Mouse (Mus musculus): ENCODE measurements around the gene Zfp592. TPM values are rescaled to one million over a fixed set of nuclear protein-coding genes. Genes with fewer than 3 reads are reported as not detected.
A peak's percentile ranks its signal among the peaks of the same experiment; 100 is the strongest.

Zfp592 gene
- polyA plus RNA-seq, 1 experiment, result 4.9 TPM

DNA sequence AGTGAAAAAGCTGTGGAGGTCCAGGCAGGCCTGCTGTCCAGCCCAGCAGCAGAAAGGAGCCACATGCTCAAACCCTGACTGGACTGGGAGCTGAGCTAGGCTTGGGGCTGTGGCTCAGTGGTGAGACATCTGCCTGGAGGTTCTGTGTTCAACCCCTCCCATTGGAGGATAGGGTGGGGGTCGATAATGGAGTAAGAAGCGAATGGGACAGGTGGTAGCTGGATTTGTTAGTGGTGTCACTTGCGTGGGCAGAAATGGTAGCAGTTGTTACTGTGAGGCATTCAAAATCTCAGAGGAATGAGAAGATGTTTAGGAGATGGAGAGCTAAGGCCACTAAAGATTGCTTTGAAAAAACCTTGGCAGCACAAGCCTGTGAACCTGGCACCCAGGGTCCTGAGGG lies 54.4 kb downstream of the Zfp592 start:
- Histone ChIP-seq H3K4me1 (ENCODE audit: control insufficient read depth) (peaks cover 2% of the 10 kb centered on the region; the same call in 1 of the 2 replicates), H3K36me3 (ENCODE audit: control insufficient read depth) (peaks cover 17% of the 10 kb centered on the region), H3K4me3 (replicated peaks) (no peak overlapping the region), H3K9me3 (ENCODE audit: control insufficient read depth, low read length) (no peaks in the 10 kb centered on the region), H3K27me3 (ENCODE audit: control insufficient read depth) (no peaks in the 10 kb centered on the region)
- TF ChIP-seq GATA1 (IDR thresholded peaks at IDR 0.05; ENCODE audit: low read length) (no peak), TAL1 (IDR thresholded peaks at IDR 0.05; ENCODE audit: low read length) (no peak)

- no peaks in the 10 kb centered on the region for H3K9me3 ChIP-seq (ENCODE audit: control insufficient read depth, low read length)
- H3K36me3 ChIP-seq (ENCODE audit: control insufficient read depth), result peaks cover 11% of the 10 kb centered on the region
- no peak for TF ChIP-seq GATA1 (IDR thresholded peaks at IDR 0.05; ENCODE audit: low read length)
- TF ChIP-seq TAL1 (IDR thresholded peaks at IDR 0.05; ENCODE audit: low read length), result no peak
- H3K4me1 ChIP-seq (ENCODE audit: control insufficient read depth), result peaks cover 2% of the 10 kb centered on the region; the same call in 1 of the 2 replicates
- H3K4me3 ChIP-seq (replicated peaks), result no peak overlapping the region
- H3K27me3 ChIP-seq (ENCODE audit: control insufficient read depth), result no peaks in the 10 kb centered on the region
Measured at GRCm38 (mm10) chr7:81048513-81048912, 55.0 kb downstream of the Zfp592 start.

DNA sequence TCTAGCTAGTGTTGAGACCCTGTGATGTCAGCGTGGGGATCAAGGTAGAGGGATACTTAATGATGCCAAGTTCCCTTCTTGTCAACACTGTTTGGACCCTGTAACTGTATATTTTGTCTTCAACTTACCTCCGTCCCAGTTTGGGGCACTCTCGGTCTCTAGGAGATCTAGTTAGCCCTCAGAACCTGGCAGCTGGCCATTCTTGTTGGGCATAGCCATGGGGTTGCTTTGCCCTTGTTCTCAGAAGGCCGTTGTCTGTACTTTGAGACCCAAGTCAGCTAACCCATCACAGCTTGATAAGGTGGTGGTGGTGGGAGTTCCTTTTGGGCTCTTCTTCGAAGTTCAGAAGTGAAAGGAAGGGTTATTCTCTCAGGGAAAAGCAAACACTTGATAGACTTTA lies 56.5 kb downstream of the Zfp592 start:
- TF ChIP-seq TAL1 (IDR thresholded peaks at IDR 0.05; ENCODE audit: low read length), result no peak
- no peak overlapping the region for H3K4me3 ChIP-seq (replicated peaks)

GRCm38 (mm10) chr7:81055709-81056370 lies 62.4 kb downstream of the Zfp592 start:
- Histone ChIP-seq H3K27me3 (ENCODE audit: control insufficient read depth) (no peaks in the 10 kb centered on the region), H3K9me3 (ENCODE audit: control insufficient read depth, low read length) (no peaks in the 10 kb centered on the region), H3K4me1 (ENCODE audit: control insufficient read depth) (peaks cover 30% of the 10 kb centered on the region), H3K36me3 (ENCODE audit: control insufficient read depth) (no peaks in the 10 kb centered on the region), H3K4me3 (replicated peaks) (no peak overlapping the region)
- TF ChIP-seq TAL1 (IDR thresholded peaks at IDR 0.05; ENCODE audit: low read length) (no peak), GATA1 (IDR thresholded peaks at IDR 0.05; ENCODE audit: low read length) (no peak)

More for the DNA sequence above, 56.5 kb downstream of the Zfp592 start:
- H3K4me1 ChIP-seq (ENCODE audit: control insufficient read depth), result peaks cover 2% of the 10 kb centered on the region; the same call in 1 of the 2 replicates
- H3K36me3 ChIP-seq (ENCODE audit: control insufficient read depth), result no peaks in the 10 kb centered on the region
- H3K9me3 ChIP-seq (ENCODE audit: control insufficient read depth, low read length), result no peaks in the 10 kb centered on the region
- H3K27me3 ChIP-seq (ENCODE audit: control insufficient read depth), result no peaks in the 10 kb centered on the region

GRCm38 (mm10) chr7:81057471-81057870 lies 64.0 kb downstream of the Zfp592 start, which contains the start of gene Alpk3:
Gene Alpk3, plus strand, starts transcription at chr7:81057600.
- TF ChIP-seq TAL1 (IDR thresholded peaks at IDR 0.05; ENCODE audit: low read length) (no peak), GATA1 (IDR thresholded peaks at IDR 0.05; ENCODE audit: low read length) (no peak)
- Histone ChIP-seq H3K36me3 (ENCODE audit: control insufficient read depth) (no peaks in the 10 kb centered on the region), H3K27me3 (ENCODE audit: control insufficient read depth) (no peaks in the 10 kb centered on the region), H3K4me3 (replicated peaks) (peak within 1 kb of the TSS; percentile 44), H3K9me3 (ENCODE audit: control insufficient read depth, low read length) (no peaks in the 10 kb centered on the region), H3K4me1 (ENCODE audit: control insufficient read depth) (peaks cover 31% of the 10 kb centered on the region)

DNA sequence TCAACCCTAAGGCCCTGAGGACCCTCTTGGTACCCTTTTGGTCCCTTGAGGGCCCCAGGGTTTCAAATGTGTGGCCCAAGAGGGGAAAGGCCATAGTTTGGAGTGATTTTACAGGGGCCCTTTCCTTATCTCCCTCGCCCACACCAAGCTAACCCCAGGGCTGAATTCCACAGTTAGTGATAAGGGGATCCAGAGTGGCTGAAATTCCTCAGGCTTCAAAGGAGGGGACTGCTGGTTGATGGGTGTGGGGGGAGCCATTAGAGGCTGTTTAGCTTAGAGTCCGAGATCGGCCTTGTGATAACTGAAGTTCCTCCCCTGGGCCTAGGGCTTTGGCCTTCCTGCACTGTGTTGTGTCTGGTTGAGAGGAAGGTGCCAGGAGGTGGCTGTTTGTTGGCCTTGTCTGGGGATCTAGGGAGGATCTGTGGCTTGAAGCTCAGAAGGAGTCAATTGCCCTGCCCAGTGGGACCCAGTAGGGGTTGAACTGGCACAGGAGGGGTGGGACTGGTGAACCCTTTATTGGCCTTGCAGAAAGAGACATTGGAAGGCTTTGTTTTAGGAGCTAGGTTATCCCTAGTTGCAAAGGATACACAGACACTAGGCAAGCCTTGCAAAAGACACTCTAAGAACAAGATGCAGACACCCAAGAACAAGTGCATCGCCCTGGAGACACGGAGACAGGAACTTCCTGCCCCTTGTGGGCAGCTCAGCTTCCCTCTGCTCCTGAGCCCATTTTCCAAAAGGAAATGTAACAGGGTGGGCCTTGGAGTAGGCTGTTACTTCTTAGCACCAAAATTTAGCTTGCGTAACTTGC lies 64.6 kb downstream of the Zfp592 start:
- TF ChIP-seq GATA1 (IDR thresholded peaks at IDR 0.05; ENCODE audit: low read length) (peak; percentile 91), TAL1 (IDR thresholded peaks at IDR 0.05; ENCODE audit: low read length) (peak; percentile 30; the same call in 1 of the 3 replicates)
- peak overlapping the region; percentile 44 for H3K4me3 ChIP-seq (replicated peaks)
- H3K27me3 ChIP-seq (ENCODE audit: control insufficient read depth), result no peaks in the 10 kb centered on the region
- H3K36me3 ChIP-seq (ENCODE audit: control insufficient read depth), result no peaks in the 10 kb centered on the region
- no peaks in the 10 kb centered on the region for H3K9me3 ChIP-seq (ENCODE audit: control insufficient read depth, low read length)
- peaks cover 29% of the 10 kb centered on the region for H3K4me1 ChIP-seq (ENCODE audit: control insufficient read depth)

DNA sequence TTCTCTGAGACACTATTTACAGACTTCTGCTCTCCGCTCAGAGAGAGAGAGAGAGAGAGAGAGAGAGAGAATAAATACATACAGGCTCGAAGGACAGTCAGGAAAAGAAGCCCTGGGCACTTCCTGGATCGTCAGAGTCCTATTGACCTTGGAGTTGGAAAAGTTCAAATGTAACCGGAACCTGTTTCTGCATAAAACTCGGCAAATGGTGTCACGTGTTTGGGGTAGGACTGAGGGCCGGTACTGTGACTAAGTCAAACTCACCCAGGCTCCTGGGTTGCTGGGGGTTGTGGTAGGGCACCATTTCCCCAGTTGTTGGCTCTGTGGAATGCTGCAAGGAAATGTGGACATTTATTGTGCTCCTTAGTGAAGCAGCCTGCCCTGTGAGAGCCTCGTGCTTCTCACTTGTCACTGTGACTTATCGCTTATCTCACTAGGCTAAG lies 65.3 kb downstream of the Zfp592 start:
- TF ChIP-seq GATA1 (IDR thresholded peaks at IDR 0.05; ENCODE audit: low read length) (no peak), TAL1 (IDR thresholded peaks at IDR 0.05; ENCODE audit: low read length) (no peak)
- no peaks in the 10 kb centered on the region for H3K9me3 ChIP-seq (ENCODE audit: control insufficient read depth, low read length)
- no peaks in the 10 kb centered on the region for H3K27me3 ChIP-seq (ENCODE audit: control insufficient read depth)
- no peaks in the 10 kb centered on the region for H3K36me3 ChIP-seq (ENCODE audit: control insufficient read depth)
- no peak overlapping the region for H3K4me3 ChIP-seq (replicated peaks)
- peaks cover 29% of the 10 kb centered on the region for H3K4me1 ChIP-seq (ENCODE audit: control insufficient read depth)

GRCm38 (mm10) chr7:81059388-81059787 lies 65.9 kb downstream of the Zfp592 start:
- peaks cover 29% of the 10 kb centered on the region for H3K4me1 ChIP-seq (ENCODE audit: control insufficient read depth)
- no peaks in the 10 kb centered on the region for H3K9me3 ChIP-seq (ENCODE audit: control insufficient read depth, low read length)
- H3K27me3 ChIP-seq (ENCODE audit: control insufficient read depth), result no peaks in the 10 kb centered on the region
- H3K36me3 ChIP-seq (ENCODE audit: control insufficient read depth), result no peaks in the 10 kb centered on the region
- TF ChIP-seq TAL1 (IDR thresholded peaks at IDR 0.05; ENCODE audit: low read length), result no peak
- no peak for TF ChIP-seq GATA1 (IDR thresholded peaks at IDR 0.05; ENCODE audit: low read length)
- no peak overlapping the region for H3K4me3 ChIP-seq (replicated peaks)

- Histone ChIP-seq H3K9me3 (ENCODE audit: control insufficient read depth, low read length) (no peaks in the 10 kb centered on the region), H3K36me3 (ENCODE audit: control insufficient read depth) (no peaks in the 10 kb centered on the region), H3K4me3 (replicated peaks) (no peak overlapping the region), H3K4me1 (ENCODE audit: control insufficient read depth) (peaks cover 29% of the 10 kb centered on the region), H3K27me3 (ENCODE audit: control insufficient read depth) (no peaks in the 10 kb centered on the region)
- TF ChIP-seq TAL1 (IDR thresholded peaks at IDR 0.05; ENCODE audit: low read length), result no peak
- no peak for TF ChIP-seq GATA1 (IDR thresholded peaks at IDR 0.05; ENCODE audit: low read length)
Measured at GRCm38 (mm10) chr7:81060908-81061307, 67.4 kb downstream of the Zfp592 start.
